Comparison of ENCODE assay signal across 28 mouse cellular contexts in genomic region chr1:95367748-95368147, GRCm38 (mm10). TPM values are rescaled to one million over a fixed set of nuclear protein-coding genes. Genes with fewer than 3 reads are reported as not detected.
DNase-seq lines count a peak whose midpoint lies in the region; ATAC-seq and TF ChIP-seq lines count a peak whose summit lies in the region.
"Had no signal": no experiment of that assay in that cellular context is flagged by ENCODE, and none has a peak within 500 bp of the region (broad histone marks: within the 10 kb centered on the region; RNA-seq: fewer than 3 reads in every experiment).

No protein-coding gene starts in this region.

- intact Hi-C loops in left cerebral cortex, postnatal 4 days (cut with DNase I) = no loop called here

- no peak overlapping the region for H3ac ChIP-seq in myocyte (ENCODE audit: control insufficient read depth, insufficient read length)

- no peaks in the 10 kb centered on the region for H3K79me2 ChIP-seq in myocyte (ENCODE audit: control insufficient read depth, insufficient read depth)

- no peaks in the 10 kb centered on the region for H3K36me3 ChIP-seq in myocyte (ENCODE audit: control insufficient read depth, insufficient read depth)
- H3K36me3 ChIP-seq: embryonic facial prominence, embryonic 10.5 days; embryonic facial prominence, embryonic 13.5 days; forebrain, embryonic 12.5 days; forebrain, embryonic 15.5 days; heart, embryonic 10.5 days; heart, embryonic 13.5 days; intestine, embryonic 15.5 days had no signal

- H3K4me3 ChIP-seq in myocyte = no peak overlapping the region
- H3K4me3 ChIP-seq: embryonic facial prominence, embryonic 10.5 days; embryonic facial prominence, embryonic 13.5 days; erythroblast, embryonic 14.5 days; forebrain, embryonic 12.5 days; forebrain, embryonic 15.5 days; heart, adult 2 months; heart, embryonic 10.5 days; heart, embryonic 13.5 days; intestine, embryonic 15.5 days had no signal

- H3K27me3 ChIP-seq in myocyte (ENCODE audit: control insufficient read depth, insufficient read depth, insufficient read length) = no peaks in the 10 kb centered on the region
- H3K27me3 ChIP-seq: embryonic facial prominence, embryonic 13.5 days; forebrain, embryonic 12.5 days; forebrain, embryonic 15.5 days; heart, embryonic 13.5 days; intestine, embryonic 15.5 days had no signal

- peak overlapping the region; percentile 12 for H3K4me2 ChIP-seq in myocyte (ENCODE audit: low read depth)
- H3K4me2 ChIP-seq: embryonic facial prominence, embryonic 13.5 days; forebrain, embryonic 12.5 days; forebrain, embryonic 15.5 days; heart, embryonic 13.5 days; hindbrain, embryonic 14.5 days; intestine, embryonic 15.5 days had no signal

- no peak for TF ChIP-seq POLR2A in myocyte (IDR thresholded peaks at IDR 0.05; ENCODE audit: insufficient read length, low read depth)

- DNase-seq in 3T3-L1 (ENCODE audit: low read depth, low spot score) = peak; percentile 22
- DNase-seq in CD4-positive, CD25-positive, alpha-beta regulatory T cell, adult 2 months (ENCODE audit: low read depth, low spot score) = peak; percentile 5
- DNase-seq in left cerebral cortex, adult 9 months (ENCODE audit: low spot score in 2 of 2) = no peak
- DNase-seq in left cerebral cortex, postnatal 4 days = no peak
- DNase-seq in embryo, embryonic 10 days (ENCODE audit: low spot score) = no peak
- DNase-seq: adrenal gland, adult 8-10 months; adrenal gland, postnatal 25 days; B cell, adult 2 months; cerebellum, adult 11-12 months; cerebellum, adult 8-10 months; cerebellum, postnatal 14 days; gastrocnemius, postnatal 36 days; heart, adult 2 months; heart, postnatal 14 days; heart, postnatal 4 days; kidney, adult 11 months had no signal

- peak; percentile 57 for ATAC-seq in activated CD4-positive, CD25-positive, alpha-beta regulatory T cell, adult 4 months
- ATAC-seq: forebrain, embryonic 15.5 days; hindbrain, postnatal 0 days; intestine, embryonic 15.5 days had no signal

TF ChIP-seq in myocyte, 11 proteins besides CTCF, POLR2A, EP300 and RAD21:
- TF ChIP-seq USF1 (IDR thresholded peaks at IDR 0.05; ENCODE audit: low read depth) = no peak
- no peak for TF ChIP-seq MYOG (IDR thresholded peaks at IDR 0.05; ENCODE audit: control insufficient read depth in 1 of 3, insufficient read depth in 1 of 3, insufficient read length in 2 of 3, low read depth in 2 of 3)
- no peak for TF ChIP-seq MAX (IDR thresholded peaks at IDR 0.05; ENCODE audit: low read depth)
- TF ChIP-seq TCF3 (IDR thresholded peaks at IDR 0.05; ENCODE audit: insufficient read length, low read depth) = no peak
- no peak for TF ChIP-seq SRF (IDR thresholded peaks at IDR 0.05; ENCODE audit: control insufficient read depth, insufficient read length, low read depth)
- no peak for TF ChIP-seq POLR2AphosphoS2 (IDR thresholded peaks at IDR 0.05; ENCODE audit: insufficient read length, low read depth)
- no peak for TF ChIP-seq MYOD1 (IDR thresholded peaks at IDR 0.05; ENCODE audit: control insufficient read depth in 1 of 3, insufficient read length in 2 of 3, low read depth in 2 of 3)
- TF ChIP-seq CEBPB (IDR thresholded peaks at IDR 0.05; ENCODE audit: insufficient read depth, poor library complexity, severe bottlenecking) = no peak
- TF ChIP-seq TCF12 (IDR thresholded peaks at IDR 0.05; ENCODE audit: insufficient read depth, poor library complexity, severe bottlenecking) = no peak
- TF ChIP-seq E2F4 (IDR thresholded peaks at IDR 0.05; ENCODE audit: insufficient read depth) = no peak
- no peak for TF ChIP-seq REST (IDR thresholded peaks at IDR 0.05; ENCODE audit: insufficient read depth, insufficient read length)

RNA-seq across cellular contexts. Expression of gene Fam174a, which starts 54.3 kb away (rescaled TPM):
- 1 to 10 TPM; 2.2 to 3.4 TPM for polyA plus RNA-seq in activated CD4-positive, CD25-positive, alpha-beta regulatory T cell, adult 4 months (2017; shearing (Covaris generic))
- polyA plus RNA-seq in myocyte (2012; fragmentation: generic; extraction: Trizol) = 16.0 TPM
- total RNA-seq in left cerebral cortex, postnatal 4 days (2021) = 10 to 100 TPM; 17.2 to 17.9 TPM

Comparison
In these comparisons a context has a peak if more than half of its experiments do, and no peak if none do; other contexts are left out.
1. DNase-seq: peak in 3T3-L1 (single experiment) and CD4-positive, CD25-positive, alpha-beta regulatory T cell, adult 2 months (single experiment); none in left cerebral cortex, adult 9 months (0 of 2), left cerebral cortex, postnatal 4 days (single experiment) and embryo, embryonic 10 days (single experiment).